Mouse (Mus musculus): Measurements from ENCODE around the gene R3hdm1.
"Not testable (repeated sequence)": the region's sequence is repeated elsewhere in the genome, so short reads cannot be mapped to it uniquely, and the experiment has no call there.

The R3hdm1 gene

DNA sequence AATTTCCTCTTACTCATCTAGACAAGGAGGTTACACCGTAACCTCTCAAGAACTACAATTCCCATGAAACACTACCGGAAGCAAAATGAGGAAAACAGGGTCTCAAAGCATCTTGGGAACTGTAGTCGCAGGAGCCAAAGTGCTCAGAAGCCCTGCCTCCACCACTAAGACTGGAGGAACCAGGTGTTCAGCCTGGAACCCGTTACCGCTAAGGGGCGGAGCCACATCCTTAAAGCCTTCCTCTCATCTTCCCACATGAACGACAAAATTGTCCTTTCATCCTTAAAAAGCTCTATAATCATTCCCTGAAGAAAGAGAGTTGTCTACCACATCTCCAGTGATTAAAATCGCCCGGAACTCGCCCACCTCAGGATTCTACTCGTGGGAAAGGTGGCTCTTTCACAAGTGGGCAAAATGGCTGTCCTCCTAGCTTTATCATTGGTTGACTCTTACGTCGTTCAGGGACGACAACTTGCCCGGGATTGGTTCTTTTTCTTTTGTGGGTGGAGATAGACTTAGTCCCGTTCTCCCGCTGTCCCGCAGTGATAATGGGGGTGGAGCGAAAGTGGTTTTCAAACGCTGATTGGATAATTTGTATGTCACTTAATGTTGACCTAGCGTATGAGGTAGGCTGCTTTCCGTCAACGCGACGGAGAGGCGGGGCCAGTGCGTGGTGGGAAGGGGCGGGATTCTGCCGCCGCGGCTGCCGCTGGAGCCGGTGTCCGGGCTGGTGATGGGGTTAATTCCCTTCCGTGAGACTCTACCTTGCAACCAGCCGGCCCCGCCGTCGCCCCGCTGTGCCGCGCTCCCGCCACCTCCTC lies at the start of gene R3hdm1, which contains the start of gene Zranb3:
Gene R3hdm1, plus strand, starts transcription at position 661 of the 821 bp plus-strand sequence.
Gene Zranb3, minus strand, starts transcription at position 407 of the 821 bp plus-strand sequence.
- DNase-seq: peak; percentile 92

DNA sequence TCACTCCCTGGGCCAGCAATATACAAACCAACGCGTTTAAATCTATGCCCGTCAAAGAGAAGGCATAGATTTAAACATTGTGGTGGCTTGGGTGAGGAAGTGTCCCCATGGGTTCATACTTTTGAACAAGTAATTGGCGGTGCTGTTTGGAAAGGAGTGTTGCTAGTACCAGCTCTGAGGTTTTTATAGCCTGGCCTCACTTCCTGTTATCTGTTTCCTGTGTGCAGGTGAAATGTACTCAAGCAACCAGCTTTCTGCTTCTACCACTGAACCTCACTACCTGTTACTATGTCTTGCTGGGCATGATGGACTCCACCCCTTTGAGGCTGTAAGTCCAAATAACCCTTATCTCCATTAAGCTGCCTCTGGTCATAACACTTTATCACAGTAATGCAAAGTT lies 45.8 kb upstream of the R3hdm1 start:
- DNase-seq: no peak

DNA sequence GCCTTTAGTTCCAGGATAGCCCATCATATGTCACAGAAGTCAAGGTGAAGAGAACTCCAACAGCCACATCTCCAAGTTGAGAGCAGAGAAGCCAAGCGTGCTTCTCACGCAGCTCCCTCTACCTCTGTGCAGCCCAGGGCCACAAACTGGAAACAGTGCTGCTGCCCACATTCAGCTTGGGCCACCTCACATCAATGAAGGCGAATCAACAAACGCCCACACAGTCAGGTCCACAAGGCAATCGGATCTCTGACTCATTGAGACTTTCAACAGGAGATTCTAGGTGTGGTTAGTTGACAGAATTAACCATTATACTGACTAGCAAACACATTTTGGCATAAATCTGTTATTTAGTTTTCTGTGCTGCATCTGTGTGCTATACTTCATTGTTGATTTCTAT lies 44.5 kb upstream of the R3hdm1 start:
- no peak for DNase-seq

DNA sequence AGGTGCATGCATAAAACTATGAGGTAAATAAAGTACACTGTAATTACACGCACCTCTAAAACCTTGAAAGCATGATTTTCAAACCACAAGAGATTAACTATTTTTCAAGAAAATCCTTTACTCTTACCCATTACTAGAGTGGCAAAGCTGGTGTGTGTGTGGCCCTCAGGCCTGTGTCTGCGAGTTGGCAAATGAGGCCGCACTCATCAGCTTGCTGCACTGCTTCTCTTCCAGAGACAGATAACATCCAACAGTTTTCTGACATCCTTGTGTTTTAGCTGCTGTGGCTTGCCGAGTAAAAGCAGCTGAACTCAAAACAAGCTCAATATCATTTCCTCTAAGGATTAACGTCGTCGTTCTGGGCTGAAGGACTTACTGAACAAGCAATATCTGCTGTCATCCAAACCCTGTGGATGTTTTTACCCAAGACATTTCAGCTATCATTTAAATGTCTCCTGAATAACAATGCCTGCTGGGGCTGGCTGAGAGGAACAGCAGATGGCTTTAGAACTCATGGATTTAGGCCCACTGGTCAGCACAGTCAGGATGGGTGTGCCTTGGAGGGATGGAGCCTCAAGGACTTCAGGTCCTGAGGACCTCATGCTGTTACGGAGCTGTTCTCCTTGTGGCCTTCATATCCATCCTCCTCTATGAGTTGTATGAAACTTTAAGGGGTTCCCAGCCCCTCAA lies 42.3 kb upstream of the R3hdm1 start:
- no peak for DNase-seq

DNA sequence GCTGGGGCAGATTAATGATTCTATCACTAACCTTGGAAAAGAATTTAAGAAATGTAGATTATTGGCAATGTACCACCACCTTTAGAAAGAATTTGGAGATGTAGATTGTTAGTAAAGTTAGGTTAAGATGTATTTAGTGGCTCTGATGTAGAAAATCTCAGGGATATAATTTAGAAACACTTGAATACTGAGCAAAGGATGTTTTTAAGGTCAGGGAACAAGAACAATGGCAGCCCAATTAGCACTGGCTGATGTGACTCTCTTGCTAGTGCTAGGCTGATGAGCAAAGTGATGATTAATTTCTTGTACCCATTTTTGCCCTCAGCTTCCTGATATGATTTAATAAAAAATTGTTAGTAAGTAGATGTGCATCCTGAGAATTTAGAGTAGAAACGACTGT lies 41.7 kb upstream of the R3hdm1 start:
- no peak for DNase-seq

DNA sequence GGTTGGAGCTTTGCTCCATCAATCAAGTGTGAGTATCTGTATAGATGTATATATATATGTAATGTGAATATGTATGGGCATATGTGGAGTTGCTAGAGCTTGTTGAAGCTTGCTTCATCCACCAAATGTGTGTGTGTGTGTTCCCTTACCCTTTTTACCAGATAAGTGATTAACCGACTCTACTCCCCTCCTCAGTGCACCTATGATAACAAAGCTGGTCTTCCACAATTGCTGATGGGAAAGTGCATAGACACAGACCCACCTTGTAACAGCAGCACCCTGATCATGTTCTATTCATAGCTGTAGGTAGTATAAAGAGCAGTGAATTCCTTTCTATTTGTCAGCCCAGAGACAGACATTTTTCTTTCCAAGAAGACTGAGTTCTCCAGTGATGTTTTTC lies 40.9 kb upstream of the R3hdm1 start:
- no peak for DNase-seq

DNA sequence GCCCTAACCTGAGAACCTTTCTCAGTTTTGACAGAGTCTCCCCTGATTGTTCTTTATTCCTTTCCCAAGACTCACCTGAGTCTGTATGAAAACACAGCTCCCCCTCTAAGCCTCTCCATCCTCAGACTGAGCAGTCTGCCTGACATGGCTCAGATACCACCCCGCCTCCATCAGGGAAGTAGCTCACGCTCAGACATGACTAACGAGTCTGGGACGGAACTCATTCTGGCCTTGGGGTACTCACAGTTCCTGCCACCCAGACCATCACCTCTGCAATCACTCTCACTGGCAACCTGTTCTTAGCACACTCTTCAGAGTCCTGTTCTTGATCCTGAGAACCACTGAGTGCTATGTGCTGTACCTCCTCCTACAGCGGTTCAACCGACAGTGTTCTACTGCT lies 38.4 kb upstream of the R3hdm1 start:
- DNase-seq: no peak

DNA sequence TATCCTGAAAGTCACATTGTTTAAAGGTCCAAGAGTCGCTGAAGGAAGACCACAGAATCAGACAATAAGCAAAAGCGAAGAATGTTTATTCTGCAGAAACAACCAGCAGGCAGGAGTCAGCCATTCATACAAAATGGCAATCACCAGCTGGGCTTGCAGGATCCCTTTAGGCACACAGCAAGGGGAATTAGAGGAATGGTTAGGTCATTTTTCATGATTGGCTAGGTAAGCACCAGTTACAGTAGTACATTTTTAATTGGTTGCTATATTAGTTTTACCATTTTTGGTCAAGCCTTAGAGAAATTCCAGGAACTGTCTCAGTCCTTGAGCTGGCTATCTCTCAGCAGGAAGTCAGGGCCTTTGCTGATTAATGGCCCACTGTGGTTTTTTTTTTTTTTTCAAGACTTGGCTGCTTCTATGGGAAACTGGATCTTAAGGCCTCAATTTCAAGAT lies 34.1 kb upstream of the R3hdm1 start:
- no peak for DNase-seq

DNA sequence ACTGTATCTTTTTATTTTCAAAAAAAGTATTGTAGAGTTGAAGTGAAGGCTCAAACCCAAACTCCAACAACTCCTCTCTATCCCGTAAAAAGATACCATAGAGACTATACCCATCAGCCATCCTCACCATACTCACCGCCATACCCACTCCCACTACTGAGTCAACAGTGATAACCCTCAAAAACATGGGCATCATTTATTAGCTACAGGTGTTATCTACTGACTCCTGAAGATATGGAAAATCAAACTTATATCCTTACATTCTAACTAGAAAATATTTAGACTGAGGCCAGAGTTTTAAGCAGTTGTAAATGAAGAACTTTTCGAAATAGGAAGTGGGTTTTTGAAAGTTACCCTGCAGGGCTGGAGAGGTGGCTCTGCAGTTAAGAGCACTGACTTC lies 33.1 kb upstream of the R3hdm1 start:
- no peak for DNase-seq

DNA sequence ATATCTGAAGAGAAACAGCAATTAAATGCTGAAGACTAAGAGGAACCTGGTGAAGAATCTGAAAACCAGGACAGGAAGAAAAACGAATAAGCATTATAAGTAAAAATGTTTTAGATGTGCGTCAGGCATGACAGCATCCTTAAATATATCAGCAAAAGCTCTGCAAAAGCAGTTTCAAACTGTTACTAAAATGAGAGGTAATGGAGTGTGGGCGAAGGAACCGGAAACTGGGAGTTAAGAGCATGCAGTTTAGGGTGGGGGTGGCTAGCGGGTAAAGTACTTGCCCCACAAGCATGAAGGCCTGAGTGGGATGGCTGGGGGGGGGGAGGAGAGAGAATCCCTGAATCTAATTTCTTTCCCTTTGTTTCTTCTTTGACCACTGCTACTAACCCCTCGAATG lies 30.1 kb upstream of the R3hdm1 start:
- DNase-seq: no peak

DNA sequence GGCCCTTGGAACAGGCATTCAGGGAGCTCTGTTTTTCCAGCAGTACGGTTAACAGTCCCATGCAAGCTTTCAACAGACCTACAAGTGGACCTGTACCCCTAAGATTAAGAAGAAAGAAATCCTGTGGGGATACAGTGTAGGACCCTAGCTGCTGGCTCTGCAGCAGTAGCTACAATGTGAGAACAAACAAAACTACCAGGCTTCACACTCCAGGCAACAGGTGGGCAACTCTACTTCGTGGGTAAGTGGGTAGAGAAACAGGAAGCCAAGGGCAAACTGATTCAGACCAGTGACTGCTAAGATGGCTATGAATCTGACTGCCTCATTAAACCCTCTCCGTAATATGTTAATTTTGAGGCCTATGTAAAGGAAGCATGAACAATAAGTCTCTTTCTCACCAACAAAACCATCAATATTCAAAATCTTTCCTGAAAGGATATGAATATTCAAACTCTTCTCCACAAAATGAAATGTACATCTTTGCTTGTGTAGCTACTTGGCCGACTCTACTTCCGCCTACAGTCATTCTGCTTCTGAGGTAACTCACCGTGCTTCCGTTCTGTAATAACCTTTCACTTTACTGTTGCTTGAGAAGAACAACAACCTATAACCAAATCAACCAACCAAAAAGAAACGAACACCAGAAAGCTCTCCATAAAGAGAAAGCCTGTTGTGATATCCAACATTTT lies 26.2 kb upstream of the R3hdm1 start:
- no peak for DNase-seq

DNA sequence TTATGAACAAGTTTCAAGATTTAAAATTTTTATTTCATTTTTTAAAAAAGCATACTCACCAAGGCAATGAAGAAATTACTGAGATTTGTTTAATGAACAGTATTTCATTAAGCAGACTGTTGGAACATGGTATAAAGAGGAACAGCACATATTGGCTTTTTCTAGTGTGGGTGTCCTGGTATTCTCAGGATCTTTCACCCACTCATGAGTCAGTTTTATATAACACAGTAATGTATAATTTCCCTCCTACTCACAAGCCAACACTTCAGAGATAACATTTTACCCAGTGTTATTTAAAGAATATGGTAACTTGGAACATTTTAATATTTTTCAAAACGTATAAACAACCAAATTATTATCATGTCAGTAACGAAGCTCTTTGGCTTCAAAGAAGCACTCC lies 25.3 kb upstream of the R3hdm1 start:
- DNase-seq: no peak

DNA sequence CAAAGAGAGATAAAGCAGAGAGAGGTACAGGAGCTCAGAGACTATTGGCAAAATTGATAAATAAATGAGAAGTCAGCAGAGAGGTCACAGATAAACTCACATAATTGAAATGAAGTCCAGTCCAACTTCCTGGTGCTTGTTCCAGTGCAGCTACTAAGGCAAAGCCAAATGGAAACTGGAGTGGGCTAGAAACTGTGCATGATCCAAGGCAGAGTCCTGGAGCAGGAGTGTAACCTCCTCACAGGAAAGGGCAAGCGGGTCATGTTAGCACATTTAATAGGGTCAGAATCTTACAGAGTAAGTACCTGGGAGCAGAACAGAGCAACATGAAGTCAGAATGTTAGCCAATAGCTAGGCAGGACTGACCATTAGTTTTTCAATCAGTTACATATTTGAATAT lies 24.5 kb upstream of the R3hdm1 start:
- no peak for DNase-seq

DNA sequence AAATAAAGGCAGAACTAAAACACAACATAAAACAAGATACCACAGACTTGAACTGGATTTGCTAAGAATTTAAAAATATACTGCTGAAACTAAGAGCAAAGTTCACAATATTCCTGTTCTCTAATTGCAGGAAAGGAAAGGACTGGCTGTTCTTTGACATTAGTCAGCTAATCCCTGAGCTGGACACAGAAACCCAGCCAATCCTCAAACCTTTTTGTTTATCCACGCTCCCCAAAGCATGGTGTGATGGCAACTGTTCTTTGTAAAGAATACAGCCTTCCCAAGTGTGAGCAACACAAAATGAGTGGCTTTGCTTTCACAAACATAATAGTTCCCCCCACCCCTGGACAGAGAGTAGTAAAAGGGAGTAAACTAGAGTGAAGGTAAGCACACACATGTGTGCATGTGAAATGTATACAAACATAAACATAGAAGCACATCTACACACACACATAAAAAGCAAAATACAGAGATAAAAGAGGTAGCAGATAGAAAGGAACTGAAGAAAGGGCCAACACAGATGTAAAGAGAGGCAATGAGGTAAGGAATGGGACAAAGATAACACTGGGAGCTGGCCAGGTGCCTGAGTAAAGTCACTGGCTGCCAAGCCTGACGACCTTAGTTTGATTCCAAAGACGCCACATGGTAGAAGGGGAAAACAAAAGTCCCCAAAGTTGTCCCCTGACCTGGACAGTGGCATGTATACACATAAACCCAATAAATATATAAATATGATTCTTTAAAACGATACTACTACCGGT lies 22.0 kb upstream of the R3hdm1 start:
- DNase-seq: no peak

DNA sequence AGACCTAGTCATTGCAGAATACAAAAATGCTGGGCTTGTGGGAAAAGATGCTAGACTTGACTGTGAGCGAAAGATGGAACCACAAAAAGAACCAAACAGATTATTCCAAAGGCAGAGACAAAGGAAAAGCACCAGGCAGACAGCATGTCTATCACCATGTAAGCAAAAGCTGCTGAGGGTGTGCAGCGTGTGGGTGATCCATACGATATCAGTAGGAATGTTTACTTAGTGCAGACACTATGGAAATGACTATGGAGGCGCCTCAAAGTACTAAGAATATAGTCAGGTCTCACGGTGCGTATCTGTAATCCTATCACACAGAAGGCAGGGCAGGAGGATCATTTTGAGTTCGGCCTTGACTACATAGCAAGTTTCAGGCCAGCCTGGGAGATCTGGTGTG lies 21.2 kb upstream of the R3hdm1 start:
- DNase-seq: no peak

DNA sequence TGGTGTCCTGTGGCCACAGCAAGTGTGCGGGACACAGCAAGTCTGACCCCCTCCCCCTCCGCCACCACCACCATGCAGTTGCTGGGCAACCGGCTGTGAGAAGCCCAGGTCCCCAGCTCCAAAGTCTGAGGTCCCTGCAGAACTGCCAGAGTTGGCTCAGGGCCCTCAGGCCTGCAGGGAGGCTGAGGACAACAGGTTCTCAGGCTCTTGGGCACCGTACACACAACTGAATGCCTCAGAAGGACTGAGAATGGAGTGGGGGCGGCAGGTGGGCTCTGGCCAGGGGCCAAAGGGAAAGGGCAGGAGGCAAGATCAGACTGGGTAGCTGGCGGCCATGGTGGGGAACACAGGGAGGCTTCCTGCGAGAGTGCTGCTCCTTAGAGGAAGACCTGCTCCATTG lies 20.3 kb upstream of the R3hdm1 start:
- no peak for DNase-seq

DNA sequence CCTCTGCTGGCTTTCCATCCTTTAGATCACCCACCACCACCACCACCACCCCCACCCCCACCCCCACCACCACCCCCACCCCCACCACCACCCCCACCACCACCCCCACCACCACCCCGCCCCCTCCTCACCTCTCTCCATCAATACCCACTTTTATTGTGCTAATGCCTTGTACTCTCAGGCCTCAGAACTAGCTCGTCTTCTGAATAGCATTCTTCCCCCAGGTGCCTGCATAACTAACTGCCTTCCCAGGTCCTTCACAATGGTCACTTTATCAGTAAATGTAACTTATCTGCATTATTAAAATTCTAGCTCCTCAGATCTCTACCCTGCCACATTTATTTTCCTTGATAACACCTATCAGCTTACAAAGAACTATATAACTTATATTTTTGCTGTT lies 8.4 kb upstream of the R3hdm1 start:
- DNase-seq: no peak

DNA sequence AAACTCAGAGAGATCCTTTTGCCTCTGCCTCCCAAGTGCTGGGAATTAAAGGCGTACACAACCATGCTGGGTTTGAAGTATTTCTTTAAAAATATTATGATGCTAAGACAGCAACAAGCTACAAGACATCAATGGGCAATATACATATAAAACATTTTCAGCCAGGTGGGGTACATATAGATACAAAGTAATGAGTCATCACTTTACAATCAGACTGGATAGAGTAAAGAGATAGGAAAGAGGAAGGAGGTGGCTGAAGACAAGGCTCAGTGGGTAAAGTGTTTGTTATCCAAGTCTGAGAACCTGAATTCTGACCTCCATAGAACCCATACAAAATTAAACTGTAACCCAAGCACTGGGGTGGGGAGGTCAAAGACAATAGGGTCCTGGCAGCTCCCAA lies 4.8 kb upstream of the R3hdm1 start:
- no peak for DNase-seq

DNA sequence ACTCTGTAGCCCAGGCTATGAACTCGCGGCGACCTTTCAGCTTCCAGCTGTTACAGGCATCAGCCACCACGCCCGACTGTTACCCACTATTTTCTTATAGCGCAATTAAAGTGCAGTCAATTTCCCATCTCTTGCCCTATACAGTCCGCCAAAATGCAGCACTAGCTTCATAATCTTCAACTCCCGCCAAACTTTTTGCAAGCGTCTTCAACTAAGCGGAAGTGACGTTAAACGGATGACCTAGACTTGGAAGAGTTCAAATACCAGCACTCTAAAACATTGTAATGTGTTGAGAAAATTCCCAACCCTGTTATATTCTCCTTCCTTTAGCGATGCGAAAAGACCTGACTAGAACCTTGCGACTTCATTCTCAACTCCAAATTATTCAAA lies 855 bp upstream of the R3hdm1 start:
- peak; percentile 19 for DNase-seq

DNA sequence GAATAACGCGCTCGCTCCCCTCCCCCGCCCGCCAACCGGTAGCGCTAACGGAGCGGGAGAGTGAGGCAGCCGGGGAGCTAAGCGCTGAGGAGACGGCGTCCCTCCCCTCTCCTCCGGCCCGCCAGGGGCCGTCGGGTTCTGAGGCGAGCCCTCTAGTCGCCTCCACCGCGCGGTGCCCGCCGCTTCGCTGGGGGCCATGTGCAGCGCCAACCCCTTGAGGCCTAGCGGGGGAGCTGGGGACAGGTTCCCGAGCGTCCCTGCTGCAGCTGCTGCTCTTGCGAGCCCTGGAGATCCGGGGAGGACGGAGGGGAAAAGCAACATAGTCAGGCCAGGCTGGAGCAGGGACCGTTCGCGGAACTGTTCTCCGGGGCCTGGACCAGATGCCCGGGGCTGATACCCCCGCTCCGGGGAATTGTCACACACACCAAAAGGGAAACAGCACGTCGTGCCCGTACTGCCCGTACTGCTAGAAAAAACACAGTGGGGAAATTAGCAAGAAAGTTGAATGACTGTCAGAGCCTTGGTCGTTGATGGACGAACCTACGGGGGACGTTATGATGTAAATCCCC lies 503 bp downstream of the R3hdm1 start:
- no peak for DNase-seq

DNA sequence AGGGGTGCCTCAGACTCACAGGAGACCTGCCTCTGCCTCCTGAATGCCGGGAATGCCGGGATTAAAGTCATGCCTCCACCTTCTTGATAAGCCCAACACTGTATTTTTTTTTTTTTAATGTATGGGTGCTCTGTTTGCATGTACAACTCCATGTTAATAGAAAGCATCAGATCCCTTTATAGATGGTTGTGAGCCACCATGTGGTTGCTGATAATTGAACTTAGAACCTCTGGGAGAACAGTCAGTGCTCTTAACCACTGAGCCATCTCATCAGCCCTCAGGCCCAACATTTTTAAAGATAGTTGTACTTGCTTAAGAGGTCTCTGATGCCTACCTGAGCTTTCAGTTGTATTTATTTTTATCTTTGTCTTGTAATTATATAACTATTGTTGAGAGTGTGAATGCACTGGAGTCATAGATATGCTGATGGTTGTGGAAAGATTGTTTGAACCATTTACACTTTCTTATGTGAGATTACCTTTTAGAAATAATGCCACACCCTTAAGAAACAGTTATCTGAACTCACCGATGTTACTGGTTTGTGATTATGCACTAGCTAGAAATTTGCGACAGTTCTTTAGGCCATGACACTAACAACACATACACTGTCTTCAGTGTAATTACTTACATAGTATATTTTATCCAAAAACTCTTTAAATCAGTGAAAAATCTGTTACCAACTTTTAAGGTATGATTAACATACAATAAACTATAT lies 18.0 kb downstream of the R3hdm1 start:
- no peak for DNase-seq

DNA sequence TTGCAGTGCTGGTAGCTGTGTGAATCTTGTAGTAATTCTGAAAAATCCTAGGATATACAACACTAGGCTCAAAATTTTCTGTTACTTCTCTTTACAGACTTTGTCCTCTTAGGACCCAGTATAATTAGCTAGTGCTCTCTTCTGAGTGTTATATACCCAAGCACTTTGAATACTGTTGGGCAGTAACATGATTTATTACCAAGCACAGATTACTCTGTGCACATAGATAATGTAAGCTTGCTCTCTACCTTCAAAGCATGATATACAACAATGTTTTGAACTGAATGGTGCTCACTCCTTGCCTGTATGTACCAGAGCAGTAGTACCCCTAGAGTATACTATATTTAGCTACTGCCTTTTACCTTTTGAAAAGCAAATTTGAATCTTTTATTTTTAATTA lies 33.1 kb downstream of the R3hdm1 start:
- DNase-seq: not testable (repeated sequence)
